Mouse (Mus musculus): Measurements from ENCODE around the gene Igdcc3. TPM values are rescaled to one million over a fixed set of nuclear protein-coding genes. Genes with fewer than 3 reads are reported as not detected.
"Not testable (repeated sequence)": the region's sequence is repeated elsewhere in the genome, so short reads cannot be mapped to it uniquely, and the experiment has no call there.

The Igdcc3 gene
- polyA plus RNA-seq, 1 experiment = not detected

GRCm38 (mm10) chr9:65197826-65198225 is 56.8 kb downstream of the Igdcc3 start:
- H3K27me3 ChIP-seq (replicated peaks) = peaks cover 3% of the 10 kb centered on the region
- H3K36me3 ChIP-seq (replicated peaks; ENCODE audit: low read length) = no peaks in the 10 kb centered on the region
- no peaks in the 10 kb centered on the region for H3K9me3 ChIP-seq
- no peak overlapping the region for H3K4me3 ChIP-seq (replicated peaks)
- TF ChIP-seq GATA1 (IDR thresholded peaks at IDR 0.05; ENCODE audit: borderline replicate concordance, low read length) (no peak), FLI1 (IDR thresholded peaks at IDR 0.05; ENCODE audit: low read length) (no peak)
- H3K4me1 ChIP-seq = peaks cover 61% of the 10 kb centered on the region

- Histone ChIP-seq H3K36me3 (replicated peaks; ENCODE audit: low read length) (no peaks in the 10 kb centered on the region), H3K9me3 (no peaks in the 10 kb centered on the region), H3K4me1 (peaks cover 44% of the 10 kb centered on the region), H3K4me3 (replicated peaks) (no peak overlapping the region), H3K27me3 (replicated peaks) (no peaks in the 10 kb centered on the region)
- TF ChIP-seq FLI1 (IDR thresholded peaks at IDR 0.05; ENCODE audit: low read length) = no peak
- no peak for TF ChIP-seq GATA1 (IDR thresholded peaks at IDR 0.05; ENCODE audit: borderline replicate concordance, low read length)
Observed at GRCm38 (mm10) chr9:65199723-65200122, 58.7 kb downstream of the Igdcc3 start.

- Histone ChIP-seq H3K9me3 (no peaks in the 10 kb centered on the region), H3K4me3 (replicated peaks) (no peak overlapping the region), H3K4me1 (peaks cover 44% of the 10 kb centered on the region), H3K27me3 (replicated peaks) (no peaks in the 10 kb centered on the region), H3K36me3 (replicated peaks; ENCODE audit: low read length) (no peaks in the 10 kb centered on the region)
- no peak for TF ChIP-seq GATA1 (IDR thresholded peaks at IDR 0.05; ENCODE audit: borderline replicate concordance, low read length)
- TF ChIP-seq FLI1 (IDR thresholded peaks at IDR 0.05; ENCODE audit: low read length) = no peak
Observed at GRCm38 (mm10) chr9:65200606-65201005, 59.6 kb downstream of the Igdcc3 start.

GRCm38 (mm10) chr9:65201021-65201380 is 60.0 kb downstream of the Igdcc3 start:
- Histone ChIP-seq H3K4me1 (peaks cover 40% of the 10 kb centered on the region), H3K4me3 (replicated peaks) (no peak overlapping the region), H3K36me3 (replicated peaks; ENCODE audit: low read length) (no peaks in the 10 kb centered on the region), H3K27me3 (replicated peaks) (no peaks in the 10 kb centered on the region), H3K9me3 (no peaks in the 10 kb centered on the region)
- TF ChIP-seq GATA1 (IDR thresholded peaks at IDR 0.05; ENCODE audit: borderline replicate concordance, low read length) (no peak), FLI1 (IDR thresholded peaks at IDR 0.05; ENCODE audit: low read length) (no peak)

- no peaks in the 10 kb centered on the region for H3K9me3 ChIP-seq
- H3K36me3 ChIP-seq (replicated peaks; ENCODE audit: low read length) = no peaks in the 10 kb centered on the region
- peak overlapping the region; percentile 91 for H3K4me3 ChIP-seq (replicated peaks)
- TF ChIP-seq FLI1 (IDR thresholded peaks at IDR 0.05; ENCODE audit: low read length) (no peak), GATA1 (IDR thresholded peaks at IDR 0.05; ENCODE audit: borderline replicate concordance, low read length) (no peak)
- peaks cover 38% of the 10 kb centered on the region for H3K4me1 ChIP-seq
- H3K27me3 ChIP-seq (replicated peaks) = no peaks in the 10 kb centered on the region
Observed at GRCm38 (mm10) chr9:65201381-65202164, 60.6 kb downstream of the Igdcc3 start.

- no peaks in the 10 kb centered on the region for H3K36me3 ChIP-seq (replicated peaks; ENCODE audit: low read length)
- TF ChIP-seq FLI1 (IDR thresholded peaks at IDR 0.05; ENCODE audit: low read length) = no peak
- no peak for TF ChIP-seq GATA1 (IDR thresholded peaks at IDR 0.05; ENCODE audit: borderline replicate concordance, low read length)
- H3K27me3 ChIP-seq (replicated peaks) = no peaks in the 10 kb centered on the region
- H3K4me3 ChIP-seq (replicated peaks) = peak overlapping the region; percentile 91
- no peaks in the 10 kb centered on the region for H3K9me3 ChIP-seq
- peaks cover 34% of the 10 kb centered on the region for H3K4me1 ChIP-seq
Observed at GRCm38 (mm10) chr9:65202165-65202754, 61.3 kb downstream of the Igdcc3 start.

GRCm38 (mm10) chr9:65205049-65205815 is 64.2 kb downstream of the Igdcc3 start:
- Histone ChIP-seq H3K36me3 (replicated peaks; ENCODE audit: low read length) (no peaks in the 10 kb centered on the region), H3K27me3 (replicated peaks) (peaks cover 2% of the 10 kb centered on the region), H3K4me1 (peaks cover 16% of the 10 kb centered on the region), H3K4me3 (replicated peaks) (no peak overlapping the region), H3K9me3 (no peaks in the 10 kb centered on the region)
- no peak for TF ChIP-seq GATA1 (IDR thresholded peaks at IDR 0.05; ENCODE audit: borderline replicate concordance, low read length)
- TF ChIP-seq FLI1 (IDR thresholded peaks at IDR 0.05; ENCODE audit: low read length) = no peak

- H3K4me1 ChIP-seq = peaks cover 11% of the 10 kb centered on the region
Observed at GRCm38 (mm10) chr9:65207041-65207815, 66.2 kb downstream of the Igdcc3 start.

GRCm38 (mm10) chr9:65208293-65209179 is 67.5 kb downstream of the Igdcc3 start:
- Histone ChIP-seq H3K4me3 (replicated peaks) (no peak overlapping the region), H3K4me1 (peaks cover 9% of the 10 kb centered on the region), H3K9me3 (peaks cover 3% of the 10 kb centered on the region; the same call in 1 of the 2 replicates), H3K36me3 (replicated peaks; ENCODE audit: low read length) (no peaks in the 10 kb centered on the region), H3K27me3 (replicated peaks) (peaks cover 2% of the 10 kb centered on the region)
- TF ChIP-seq GATA1 (IDR thresholded peaks at IDR 0.05; ENCODE audit: borderline replicate concordance, low read length) (no peak), FLI1 (IDR thresholded peaks at IDR 0.05; ENCODE audit: low read length) (no peak)

More at GRCm38 (mm10) chr9:65207041-65207815, 66.2 kb downstream of the Igdcc3 start:
- not testable (repeated sequence) for H3K4me3 ChIP-seq (replicated peaks); H3K9me3 ChIP-seq; H3K36me3 ChIP-seq (replicated peaks; ENCODE audit: low read length); H3K27me3 ChIP-seq (replicated peaks)

All from megakaryocyte, embryonic 14.5 days (primary cell).